Mouse (Mus musculus): ENCODE measurements around the gene Cers1. TPM values are rescaled to one million over a fixed set of nuclear protein-coding genes. Genes with fewer than 3 reads are reported as not detected.

Cers1 gene
- polyA plus RNA-seq, 1 experiment from 2014 or later: 15.3 TPM

GRCm38 (mm10) chr8:70376275-70376741 lies 60.7 kb downstream of the Cers1 start:
- H3K9ac ChIP-seq (replicated peaks): no peak overlapping the region
- no peaks in the 10 kb centered on the region for H3K9me3 ChIP-seq
- no peak overlapping the region for H3K4me2 ChIP-seq (replicated peaks)
- peaks cover 97% of the 10 kb centered on the region for H3K27me3 ChIP-seq
- H3K36me3 ChIP-seq: no peaks in the 10 kb centered on the region
- H3K4me1 ChIP-seq: peaks cover 17% of the 10 kb centered on the region
- WGBS: 8% methylated on average over 37 of the region's 37 CpGs
- peak overlapping the region; percentile 4; the same call in 1 of the 2 replicates for H3K4me3 ChIP-seq
- ATAC-seq (ENCODE audit: low FRiP score, low read depth): no peak
- no peak overlapping the region for H3K27ac ChIP-seq (replicated peaks)

GRCm38 (mm10) chr8:70377049-70377448 lies 61.5 kb downstream of the Cers1 start:
- Histone ChIP-seq H3K27ac (replicated peaks) (no peak overlapping the region), H3K27me3 (peaks cover 97% of the 10 kb centered on the region), H3K4me3 (no peak overlapping the region), H3K4me2 (replicated peaks) (no peak overlapping the region), H3K4me1 (peaks cover 17% of the 10 kb centered on the region), H3K9ac (replicated peaks) (no peak overlapping the region), H3K9me3 (no peaks in the 10 kb centered on the region), H3K36me3 (no peaks in the 10 kb centered on the region)
- 12% methylated on average over 15 of the region's 15 CpGs for WGBS
- ATAC-seq (ENCODE audit: low FRiP score, low read depth): no peak

- ATAC-seq (ENCODE audit: low FRiP score, low read depth): no peak
These were observed 64.5 kb downstream of the Cers1 start for GRCm38 (mm10) chr8:70380069-70380468.

More at GRCm38 (mm10) chr8:70380069-70380468, 64.5 kb downstream of the Cers1 start:
- peaks cover 8% of the 10 kb centered on the region for H3K36me3 ChIP-seq
- no peaks in the 10 kb centered on the region for H3K9me3 ChIP-seq
- H3K4me2 ChIP-seq (replicated peaks): no peak overlapping the region
- H3K9ac ChIP-seq (replicated peaks): no peak overlapping the region
- peaks cover 67% of the 10 kb centered on the region for H3K27me3 ChIP-seq
- H3K4me3 ChIP-seq: no peak overlapping the region
- WGBS: 90% methylated on average over 12 of the region's 12 CpGs
- no peak overlapping the region for H3K27ac ChIP-seq (replicated peaks)
- H3K4me1 ChIP-seq: no peaks in the 10 kb centered on the region

Other genes starting within 250 kb of the Cers1 start
- 1.3 and 2.0 TPM in 2 replicates for gene Tm6sf2, start 242.9 kb upstream of the Cers1 start, polyA plus RNA-seq (2016; fragmentation: Nextera tagmentation; extraction: Ambion mirVana)
- 0.20 and 0.23 TPM in 2 replicates for gene Hapln4, start 232.3 kb upstream of the Cers1 start, polyA plus RNA-seq (2016; fragmentation: Nextera tagmentation; extraction: Ambion mirVana)
- 91.9 and 109 TPM in 2 replicates for gene Ncan, start 194.9 kb upstream of the Cers1 start, polyA plus RNA-seq (2016; fragmentation: Nextera tagmentation; extraction: Ambion mirVana)
- gene Nr2c2ap, start 184.4 kb upstream of the Cers1 start, polyA plus RNA-seq (2016; fragmentation: Nextera tagmentation; extraction: Ambion mirVana): 23.3 and 23.8 TPM in 2 replicates
- 16.3 and 17.8 TPM in 2 replicates for gene Rfxank, start 176.6 kb upstream of the Cers1 start, polyA plus RNA-seq (2016; fragmentation: Nextera tagmentation; extraction: Ambion mirVana)
- 37.1 and 41.9 TPM in 2 replicates for gene Borcs8, start 176.3 kb upstream of the Cers1 start, polyA plus RNA-seq (2016; fragmentation: Nextera tagmentation; extraction: Ambion mirVana)
- 0.19 and 0.46 TPM in 2 replicates for gene Mef2b, start 176.1 kb upstream of the Cers1 start, polyA plus RNA-seq (2016; fragmentation: Nextera tagmentation; extraction: Ambion mirVana)
- gene Tmem161a, start 143.4 kb upstream of the Cers1 start, polyA plus RNA-seq (2016; fragmentation: Nextera tagmentation; extraction: Ambion mirVana): 47.6 and 49.0 TPM in 2 replicates
- 3.9 and 4.3 TPM in 2 replicates for gene Slc25a42, start 103.5 kb upstream of the Cers1 start, polyA plus RNA-seq (2016; fragmentation: Nextera tagmentation; extraction: Ambion mirVana)
- 82.5 and 88.6 TPM in 2 replicates for gene Sugp2, start 81.5 kb upstream of the Cers1 start, polyA plus RNA-seq (2016; fragmentation: Nextera tagmentation; extraction: Ambion mirVana)
- gene Armc6, start 81.3 kb upstream of the Cers1 start, polyA plus RNA-seq (2016; fragmentation: Nextera tagmentation; extraction: Ambion mirVana): 45.5 and 47.1 TPM in 2 replicates
- gene Homer3, start 32.9 kb upstream of the Cers1 start, polyA plus RNA-seq (2016; fragmentation: Nextera tagmentation; extraction: Ambion mirVana): 99.6 and 100 TPM in 2 replicates
- gene Ddx49, start 13.3 kb upstream of the Cers1 start, polyA plus RNA-seq (2016; fragmentation: Nextera tagmentation; extraction: Ambion mirVana): 47.1 and 53.8 TPM in 2 replicates
- 222 and 235 TPM in 2 replicates for gene Cope, start 13.3 kb upstream of the Cers1 start, polyA plus RNA-seq (2016; fragmentation: Nextera tagmentation; extraction: Ambion mirVana)
- 3.7 and 4.5 TPM in 2 replicates for gene Gdf1, start 14.0 kb downstream of the Cers1 start, polyA plus RNA-seq (2016; fragmentation: Nextera tagmentation; extraction: Ambion mirVana)
- gene Upf1, start 37.5 kb downstream of the Cers1 start, polyA plus RNA-seq (2016; fragmentation: Nextera tagmentation; extraction: Ambion mirVana): 32.8 and 38.0 TPM in 2 replicates
- gene Comp, start 57.8 kb downstream of the Cers1 start, polyA plus RNA-seq (2016; fragmentation: Nextera tagmentation; extraction: Ambion mirVana): 0.23 TPM in 1 of 2 replicates, not detected in the other
- gene Crtc1, start 123.8 kb downstream of the Cers1 start, polyA plus RNA-seq (2016; fragmentation: Nextera tagmentation; extraction: Ambion mirVana): 22.8 and 23.6 TPM in 2 replicates
- 17.8 and 18.5 TPM in 2 replicates for gene Klhl26, start 161.2 kb downstream of the Cers1 start, polyA plus RNA-seq (2016; fragmentation: Nextera tagmentation; extraction: Ambion mirVana)
- 19.3 and 21.7 TPM in 2 replicates for gene Tmem59l, start 171.6 kb downstream of the Cers1 start, polyA plus RNA-seq (2016; fragmentation: Nextera tagmentation; extraction: Ambion mirVana)
- gene Crlf1, start 177.4 kb downstream of the Cers1 start, polyA plus RNA-seq (2016; fragmentation: Nextera tagmentation; extraction: Ambion mirVana): 0.92 and 1.6 TPM in 2 replicates
- gene Rex1bd, start 191.0 kb downstream of the Cers1 start, polyA plus RNA-seq (2016; fragmentation: Nextera tagmentation; extraction: Ambion mirVana): 130 and 134 TPM in 2 replicates
- gene Uba52, start 195.0 kb downstream of the Cers1 start, polyA plus RNA-seq (2016; fragmentation: Nextera tagmentation; extraction: Ambion mirVana): 748 and 749 TPM in 2 replicates
- gene Fkbp8, start 211.9 kb downstream of the Cers1 start, polyA plus RNA-seq (2016; fragmentation: Nextera tagmentation; extraction: Ambion mirVana): 326 and 332 TPM in 2 replicates
- 52.1 and 52.7 TPM in 2 replicates for gene Kxd1, start 212.2 kb downstream of the Cers1 start, polyA plus RNA-seq (2016; fragmentation: Nextera tagmentation; extraction: Ambion mirVana)
- gene Ell, start 223.7 kb downstream of the Cers1 start, polyA plus RNA-seq (2016; fragmentation: Nextera tagmentation; extraction: Ambion mirVana): 18.7 and 21.6 TPM in 2 replicates

Data from midbrain, embryonic 12.5 days (tissue).